Mouse (Mus musculus): ENCODE data around the gene Negr1. TPM values are rescaled to one million over a fixed set of nuclear protein-coding genes. Genes with fewer than 3 reads are reported as not detected.

Gene Negr1
- not detected in 2 replicates for polyA plus RNA-seq (2012)

DNA sequence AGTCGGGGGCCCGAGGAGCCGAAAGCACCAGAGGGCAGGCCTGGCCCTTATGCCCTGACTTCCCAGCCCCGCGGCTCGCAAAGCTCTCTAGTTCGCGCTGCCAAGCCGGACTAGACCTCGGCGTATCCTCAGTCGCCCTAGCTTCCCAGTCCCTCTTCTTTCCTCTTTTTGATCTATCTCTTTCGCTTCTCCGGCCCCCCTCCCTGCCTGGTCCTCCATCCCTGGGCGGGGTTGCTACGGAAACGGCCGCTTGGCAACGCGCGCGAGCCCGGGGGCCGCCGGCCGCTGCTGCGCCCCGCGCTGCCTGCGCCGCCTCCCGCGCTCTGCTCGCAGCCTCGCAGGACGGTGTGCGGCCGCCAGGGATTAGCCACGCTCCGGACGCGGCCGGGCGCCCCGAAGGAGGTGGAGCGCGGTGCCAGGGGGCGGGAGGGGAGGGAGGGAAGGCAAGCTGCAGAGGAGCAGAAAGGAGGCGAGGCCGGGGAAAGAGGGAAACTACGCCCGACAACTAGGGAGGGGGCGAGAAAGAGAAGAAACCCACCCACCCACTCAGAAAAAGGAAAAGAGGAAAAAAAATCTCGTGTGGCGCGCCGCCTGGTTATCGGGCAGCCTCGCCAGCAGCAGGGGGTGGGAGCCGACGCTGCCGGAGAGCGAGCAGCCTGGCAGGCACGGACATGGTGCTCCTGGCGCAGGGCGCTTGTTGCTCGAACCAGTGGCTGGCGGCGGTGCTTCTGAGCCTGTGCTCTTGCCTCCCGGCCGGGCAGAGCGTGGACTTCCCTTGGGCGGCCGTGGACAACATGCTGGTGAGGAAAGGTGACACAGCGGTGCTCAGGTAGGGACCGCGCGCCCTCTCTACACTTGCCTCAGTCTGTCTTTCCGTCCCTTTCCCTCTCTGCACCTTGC is at the start of gene Negr1:
TSS of gene Negr1 (plus strand) at position 271 of the 900 bp plus-strand sequence.
- no peak for TF ChIP-seq GATA1 (IDR thresholded peaks at IDR 0.05; ENCODE audit: low read length)

DNA sequence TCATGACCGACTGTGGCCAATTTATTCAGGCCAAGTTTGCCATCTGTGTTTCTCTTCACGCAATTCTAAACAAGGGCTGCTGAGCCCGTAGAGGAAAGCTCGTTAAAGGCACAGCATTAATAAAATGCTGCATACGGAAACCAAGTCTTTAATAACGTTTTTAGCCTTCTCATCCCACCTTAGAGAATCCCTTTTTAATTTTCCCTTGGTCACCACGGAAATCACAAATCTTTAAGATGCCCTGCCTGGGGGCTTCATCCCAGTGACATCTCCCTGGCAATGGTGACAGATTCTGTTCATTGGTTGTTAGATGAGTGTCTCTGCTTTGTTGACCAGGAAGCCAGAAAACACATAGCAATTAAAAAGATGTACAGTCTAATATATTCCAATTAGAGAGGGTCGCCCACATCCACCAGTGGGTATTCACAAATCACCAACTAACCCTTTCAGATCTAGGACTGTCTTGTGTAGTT is 35.1 kb upstream of the Negr1 start:
- no peak for TF ChIP-seq GATA1 (IDR thresholded peaks at IDR 0.05; ENCODE audit: low read length)

DNA sequence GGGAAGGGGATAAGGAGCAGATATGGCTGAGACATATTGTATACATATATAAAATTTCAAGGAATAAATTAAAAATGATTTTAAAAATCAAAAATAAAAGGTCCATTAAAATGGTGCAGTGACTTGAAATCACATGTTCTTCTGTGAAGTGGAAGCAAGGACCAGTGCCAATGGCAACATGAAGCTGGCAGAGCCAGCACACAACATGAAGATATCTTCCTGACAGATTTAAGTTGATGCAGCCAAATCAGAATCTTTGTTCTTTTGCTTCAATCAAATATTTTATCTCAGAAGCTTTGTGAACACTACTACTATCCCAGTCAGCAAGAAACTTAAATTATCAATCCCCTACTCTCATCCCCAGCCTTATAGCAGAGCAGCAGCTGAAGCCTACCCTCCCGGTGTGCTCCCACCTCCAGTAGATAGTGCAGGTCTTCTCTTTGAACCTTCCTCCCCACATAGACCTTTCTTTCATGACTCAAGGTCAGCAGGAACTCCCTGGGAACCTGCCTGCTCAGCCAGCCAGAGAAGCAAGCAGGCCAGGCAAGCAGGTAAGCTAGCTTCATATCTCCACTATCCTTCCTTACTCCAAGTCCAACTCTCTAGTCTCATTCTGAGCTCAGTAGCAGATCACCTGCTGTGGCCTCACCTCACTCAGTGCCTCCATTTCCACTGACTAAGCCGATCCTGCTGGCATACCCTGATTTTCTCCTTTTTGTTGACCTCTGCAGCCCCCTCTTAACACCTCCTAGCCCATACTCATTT is 34.2 kb upstream of the Negr1 start:
- no peak for TF ChIP-seq GATA1 (IDR thresholded peaks at IDR 0.05; ENCODE audit: low read length)

DNA sequence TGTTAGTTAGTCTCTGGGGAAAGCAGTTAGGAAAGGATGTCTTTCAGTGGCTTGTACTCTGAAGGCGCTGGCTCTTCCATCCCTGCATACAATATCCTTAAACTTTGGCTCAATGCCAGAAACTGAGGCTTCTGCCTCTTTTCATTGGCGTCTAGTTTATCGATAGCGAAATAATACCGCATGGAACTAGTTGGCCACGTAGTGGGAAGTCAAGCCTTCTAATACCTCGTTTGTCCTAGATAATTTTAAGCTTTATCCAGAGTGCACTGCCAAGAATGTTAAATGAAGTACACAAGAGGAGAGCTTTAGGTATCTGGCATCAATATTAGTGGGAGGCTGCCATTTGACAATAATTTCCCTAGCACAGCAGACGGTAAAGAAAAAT is 2.2 kb upstream of the Negr1 start:
- no peak for TF ChIP-seq GATA1 (IDR thresholded peaks at IDR 0.05; ENCODE audit: low read length)

DNA sequence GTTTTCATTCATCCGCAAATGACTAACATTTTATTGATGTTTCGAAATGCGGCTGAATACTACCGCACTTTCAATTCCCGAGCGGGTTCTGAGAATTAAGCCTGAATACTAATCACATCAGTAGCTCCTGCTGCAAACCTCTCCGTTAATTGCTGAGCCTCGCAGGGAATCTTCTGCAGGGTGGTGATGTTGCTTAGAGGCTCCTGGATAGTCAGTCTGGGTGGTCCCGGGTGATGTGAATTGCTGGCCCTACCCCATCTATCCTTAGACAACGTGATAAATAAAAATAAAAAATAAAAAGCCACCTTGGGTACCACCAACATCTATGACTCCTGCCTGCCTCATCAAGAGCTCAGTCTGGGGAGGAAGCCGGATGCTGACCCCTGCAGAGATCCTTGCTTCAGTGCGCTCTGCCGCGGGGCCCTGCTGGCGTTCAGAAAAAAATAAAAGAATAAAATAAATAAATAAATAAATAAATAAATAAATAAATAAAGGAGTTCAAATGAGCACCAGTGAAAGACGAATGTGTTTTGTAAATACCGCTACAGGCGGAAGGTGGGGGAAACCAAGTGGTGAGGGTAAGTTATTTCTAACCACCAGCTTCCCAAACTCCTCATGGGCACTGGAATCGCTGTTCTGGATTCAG is 1.6 kb upstream of the Negr1 start:
- no peak for TF ChIP-seq GATA1 (IDR thresholded peaks at IDR 0.05; ENCODE audit: low read length)

DNA sequence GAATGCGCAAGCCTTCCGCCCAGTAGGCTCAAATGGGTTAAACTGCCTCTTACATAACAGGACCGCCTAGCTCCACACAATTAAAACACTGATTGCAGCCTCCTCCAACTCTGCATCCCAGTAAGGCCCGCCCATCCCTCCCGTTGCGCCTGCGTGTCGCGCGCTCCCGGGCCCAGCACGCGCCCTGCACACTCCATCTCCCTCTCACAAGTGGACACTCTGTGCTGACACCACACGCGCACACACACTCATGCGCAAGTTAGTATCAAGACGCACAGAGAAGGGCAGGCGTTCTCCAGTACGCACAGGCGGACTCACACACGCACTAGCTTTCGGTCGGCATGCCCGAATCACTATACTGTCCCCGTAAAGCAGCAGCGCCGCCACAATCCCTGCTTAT is 828 bp upstream of the Negr1 start:
- no peak for TF ChIP-seq GATA1 (IDR thresholded peaks at IDR 0.05; ENCODE audit: low read length)

DNA sequence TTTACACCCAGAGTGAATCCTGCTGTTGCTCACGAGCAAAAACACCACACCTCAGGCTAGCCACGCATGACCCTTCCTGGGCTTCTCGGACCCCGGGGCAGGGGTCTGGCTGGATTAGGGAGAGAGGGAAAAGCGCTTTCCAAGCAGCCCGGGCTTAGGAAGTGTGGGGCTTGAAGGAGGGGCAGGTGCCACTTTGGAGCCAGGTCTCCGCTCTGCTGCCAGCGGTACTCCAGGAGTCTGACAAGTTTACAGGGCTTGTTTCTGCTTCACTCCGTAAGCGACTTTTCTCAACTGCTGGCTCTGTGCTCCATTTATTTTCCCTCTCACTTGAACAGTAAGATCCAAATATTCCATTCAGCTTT is 811 bp downstream of the Negr1 start:
- no peak for TF ChIP-seq GATA1 (IDR thresholded peaks at IDR 0.05; ENCODE audit: low read length)

DNA sequence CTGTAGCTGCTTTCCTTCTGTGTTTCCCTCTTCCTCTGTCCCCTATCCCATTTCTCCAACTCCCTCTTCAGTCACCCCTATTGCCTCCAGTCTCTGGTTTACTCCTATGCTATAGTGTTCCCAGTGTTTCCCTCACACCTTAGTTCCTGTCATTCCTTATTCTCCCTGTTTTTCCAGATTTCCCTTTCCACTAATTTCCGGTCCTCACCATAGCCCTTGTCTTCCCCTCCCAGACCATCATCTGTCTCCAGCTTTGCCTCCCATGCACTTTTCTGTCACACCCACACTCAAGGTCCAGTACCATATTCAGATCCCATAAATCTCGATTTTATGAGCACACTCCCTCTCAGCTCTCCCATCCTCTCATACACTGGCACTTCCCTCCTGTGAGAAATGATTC is 1.2 kb downstream of the Negr1 start:
- no peak for TF ChIP-seq GATA1 (IDR thresholded peaks at IDR 0.05; ENCODE audit: low read length)

DNA sequence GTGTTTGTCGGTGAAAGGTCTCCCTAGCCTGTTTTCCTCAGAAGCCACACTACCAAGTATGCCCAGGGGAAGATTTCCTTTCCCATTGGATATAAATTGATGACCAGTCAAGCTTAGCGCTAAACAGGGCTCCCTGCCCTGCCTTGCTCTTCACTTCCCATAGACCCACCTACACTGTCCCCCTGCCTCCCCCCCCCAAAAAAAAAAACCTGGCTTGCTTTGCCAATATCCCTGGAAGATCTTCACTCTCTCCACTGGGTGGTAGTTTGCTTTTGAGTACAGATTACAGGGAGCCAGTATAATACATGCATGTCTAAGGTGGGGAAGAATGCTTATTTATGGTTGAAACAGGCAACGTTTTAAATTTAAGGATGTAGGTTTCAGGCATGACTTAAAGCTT is 1.8 kb downstream of the Negr1 start:
- TF ChIP-seq GATA1 (IDR thresholded peaks at IDR 0.05; ENCODE audit: low read length) = no peak

DNA sequence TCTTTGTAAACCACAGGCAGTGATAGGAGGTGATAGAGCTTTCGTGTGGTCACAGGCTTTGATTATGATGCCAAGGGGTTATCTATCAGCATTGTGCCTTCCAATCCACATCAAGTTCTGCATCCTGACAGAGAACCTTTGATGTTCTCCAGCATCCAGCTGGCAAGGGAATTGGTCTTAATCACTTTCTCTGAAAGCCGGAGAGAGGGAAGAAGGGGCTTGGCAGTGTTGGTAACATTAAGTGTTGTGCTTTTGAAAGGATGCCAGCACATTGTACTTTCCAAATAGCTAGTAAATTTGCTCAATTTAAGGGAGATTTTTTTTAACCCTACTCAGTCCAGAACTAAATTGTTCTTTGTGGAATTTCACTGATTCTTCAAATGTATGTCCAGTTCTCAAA is 11.9 kb downstream of the Negr1 start:
- no peak for TF ChIP-seq GATA1 (IDR thresholded peaks at IDR 0.05; ENCODE audit: low read length)

DNA sequence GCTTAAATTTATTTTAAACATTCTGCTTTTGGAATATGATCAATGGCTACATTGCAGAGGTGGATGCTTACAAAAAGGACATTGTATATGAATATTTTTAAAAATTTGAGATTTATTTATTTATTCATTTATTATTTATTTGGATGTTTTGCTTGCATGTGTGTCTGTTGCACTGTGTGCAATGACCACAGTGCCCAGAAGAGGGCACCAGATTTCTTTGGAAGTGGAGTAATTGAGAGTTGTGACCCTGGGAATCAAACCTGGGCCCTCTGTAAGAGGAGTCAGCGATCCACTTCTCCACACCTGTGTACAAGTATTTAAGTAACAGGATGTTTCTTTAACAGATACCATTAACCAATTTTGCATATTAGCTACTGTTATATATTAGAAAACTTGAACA is 14.7 kb downstream of the Negr1 start:
- TF ChIP-seq GATA1 (IDR thresholded peaks at IDR 0.05; ENCODE audit: low read length) = no peak

DNA sequence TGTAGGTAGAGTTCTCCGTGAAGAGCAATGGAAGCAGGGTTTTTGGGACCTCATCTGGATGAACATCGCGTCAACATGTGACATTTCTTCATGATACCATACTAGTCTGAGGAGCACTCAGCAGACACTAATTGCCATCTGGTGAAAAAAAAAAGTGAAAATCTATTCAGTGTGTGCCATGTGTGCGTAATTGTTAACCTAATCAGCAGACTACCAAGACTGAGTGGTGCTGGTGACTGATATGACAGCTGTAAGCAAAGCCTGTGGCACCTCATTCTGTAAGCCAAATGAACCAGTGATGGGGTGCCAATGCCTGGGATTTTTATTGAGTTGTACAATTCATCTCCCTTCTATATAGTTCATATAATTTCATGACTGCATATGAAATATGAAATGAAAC is 29.0 kb downstream of the Negr1 start:
- TF ChIP-seq GATA1 (IDR thresholded peaks at IDR 0.05; ENCODE audit: low read length) = no peak

DNA sequence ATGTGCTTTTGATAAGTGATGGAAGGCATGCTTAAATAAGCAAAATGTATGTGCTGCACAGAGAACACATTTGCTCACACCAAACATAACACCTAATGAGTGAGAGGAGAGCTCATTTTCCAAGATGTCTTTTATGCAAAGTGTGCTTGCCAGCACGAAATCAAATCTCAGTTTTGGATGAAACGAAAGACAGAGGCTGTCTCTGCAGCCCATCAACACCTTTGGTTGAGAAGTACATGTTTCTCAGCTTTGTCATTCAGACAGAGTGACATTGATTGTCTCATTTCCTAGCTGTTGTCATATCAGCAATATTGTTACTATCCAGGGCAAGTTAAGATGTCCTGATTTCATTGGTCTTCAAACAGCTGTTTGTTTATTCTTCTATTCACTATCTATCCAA is 29.5 kb downstream of the Negr1 start:
- no peak for TF ChIP-seq GATA1 (IDR thresholded peaks at IDR 0.05; ENCODE audit: low read length)

DNA sequence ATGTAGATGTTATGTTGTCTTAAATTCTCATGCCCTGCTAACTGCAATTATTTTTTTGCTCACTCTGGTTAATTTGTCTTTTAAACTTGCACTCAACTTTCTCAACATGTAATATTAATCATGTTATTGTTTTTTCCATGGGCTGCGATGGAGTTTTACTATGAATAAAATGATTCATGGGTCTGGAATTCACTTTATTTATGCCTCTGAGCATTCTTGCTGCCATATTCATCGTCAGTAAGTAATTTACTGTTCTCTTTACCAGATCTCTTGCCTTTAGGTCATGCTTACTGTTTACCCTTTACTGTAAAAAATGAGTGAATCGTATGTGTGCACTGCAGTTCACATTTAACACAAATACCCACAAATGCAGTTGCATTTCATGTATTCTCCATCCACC is 45.3 kb downstream of the Negr1 start:
- TF ChIP-seq GATA1 (IDR thresholded peaks at IDR 0.05; ENCODE audit: low read length) = no peak

DNA sequence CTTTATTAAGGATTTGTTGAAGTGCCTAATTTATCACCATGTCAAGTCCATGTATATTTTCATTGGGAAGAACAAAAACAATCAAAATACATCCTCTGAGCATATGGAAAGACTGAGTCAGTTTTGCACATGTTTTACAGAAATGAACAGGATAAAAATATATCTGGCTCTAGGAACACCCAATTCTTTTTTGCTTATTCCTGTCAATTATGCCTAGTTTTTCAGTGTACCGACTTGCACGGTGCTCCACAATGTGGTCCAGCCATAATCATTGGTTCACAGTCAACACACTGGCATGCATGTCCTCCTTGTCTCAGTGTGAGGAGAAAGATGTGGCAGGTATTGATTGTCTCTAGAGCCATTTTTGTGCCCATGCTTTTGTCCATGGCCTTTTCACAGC is 58.3 kb downstream of the Negr1 start:
- no peak for TF ChIP-seq GATA1 (IDR thresholded peaks at IDR 0.05; ENCODE audit: low read length)

DNA sequence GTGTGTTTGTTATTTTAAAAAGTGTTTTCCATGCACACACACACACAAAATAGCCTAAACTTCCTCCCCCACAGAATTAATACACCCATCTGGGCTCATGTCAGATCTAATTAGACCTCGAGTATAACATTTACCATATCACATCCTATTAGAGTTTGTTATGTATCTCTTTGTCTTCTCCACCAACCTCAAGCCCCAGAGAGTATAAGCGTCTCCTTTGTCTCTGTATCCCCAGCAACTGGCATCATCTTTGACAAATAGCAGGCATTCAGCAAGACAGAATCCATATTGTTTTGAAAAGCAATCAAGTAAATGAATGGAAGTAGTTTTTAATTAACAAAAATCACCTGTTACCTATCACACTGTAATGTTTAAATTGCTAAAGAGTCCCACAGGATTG is 67.0 kb downstream of the Negr1 start:
- no peak for TF ChIP-seq GATA1 (IDR thresholded peaks at IDR 0.05; ENCODE audit: low read length)
